Mouse (Mus musculus) hindbrain, embryonic 16.5 days (tissue): Measurements from ENCODE around the gene E2f3. TPM values are rescaled to one million over a fixed set of nuclear protein-coding genes. Genes with fewer than 3 reads are reported as not detected.
A peak's percentile ranks its signal among the peaks of the same experiment; 100 is the strongest.

Experiments
- ATAC-seq: fragments of 200-750 bp; cut with Nextera tagmentation; 2 replicates; pipeline ENCODE4 v1.8.0; 2017; ENCODE audit warnings: moderate TSS enrichment, moderate library complexity
- H3K27ac ChIP-seq: fragments of 300-500 bp; sonication (generic); 2 replicates; pipeline ENCODE4 v1.5.1; 2014; ENCODE audit warnings: low read depth, mild to moderate bottlenecking, control low read depth, low read length, moderate library complexity
- H3K27me3 ChIP-seq: fragments of 300-500 bp; sonication (generic); replicated peaks from 2 replicates; pipeline ENCODE4 v1.6.1; 2014; ENCODE audit warnings: low read length; ENCODE audit not compliant: control insufficient read depth, insufficient read depth
- H3K36me3 ChIP-seq: fragments of 300-500 bp; sonication (generic); 2 replicates; pipeline ENCODE4 v1.6.1; 2014; ENCODE audit warnings: mild to moderate bottlenecking, low read length, moderate library complexity, mixed read lengths; ENCODE audit not compliant: control insufficient read depth, insufficient read depth
- H3K4me1 ChIP-seq: fragments of 300-500 bp; sonication (generic); 2 replicates; pipeline ENCODE4 v1.6.1; 2014; ENCODE audit warnings: low read depth, low read length; ENCODE audit not compliant: control insufficient read depth, insufficient read depth
- H3K4me2 ChIP-seq: fragments of 300-500 bp; sonication (generic); 2 replicates; pipeline ENCODE4 v1.6.1; 2014; ENCODE audit warnings: mild to moderate bottlenecking, low read length, control low read depth, moderate library complexity
- H3K4me3 ChIP-seq: fragments of 300-500 bp; sonication (generic); 2 replicates; pipeline ENCODE4 v1.5.1; 2014; ENCODE audit warnings: mild to moderate bottlenecking, low read length, control low read depth, moderate library complexity
- H3K9ac ChIP-seq: fragments of 300-500 bp; sonication (generic); 2 replicates; pipeline ENCODE4 v1.6.1; 2014; ENCODE audit warnings: low read depth, mild to moderate bottlenecking, control low read depth, low read length, moderate library complexity
- H3K9me3 ChIP-seq: fragments of 300-500 bp; sonication (generic); 2 replicates; pipeline ENCODE4 v1.6.1; 2014; ENCODE audit warnings: mild to moderate bottlenecking, low read length, moderate library complexity; ENCODE audit not compliant: control insufficient read depth
- WGBS: fragments of 180-500 bp; shearing (Covaris S2); extraction: QIAGEN DNeasy Blood & Tissue Kit; methylation state at CpG from one replicate; pipeline ENCODE4 v1.1.7; 2014; 5-methylcytosine and 5-hydroxymethylcytosine counted together
- polyA plus RNA-seq: library from polyadenylated mRNA; unstranded; fragments of >200 nt; fragmentation: Nextera tagmentation; extraction: Ambion mirVana; gene quantifications from 2 replicates; pipeline ENCODE4 v1.2.1, GENCODE M21; 2015

E2f3 gene
- polyA plus RNA-seq, 1 experiment from 2014 or later = 4.2 TPM

DNA sequence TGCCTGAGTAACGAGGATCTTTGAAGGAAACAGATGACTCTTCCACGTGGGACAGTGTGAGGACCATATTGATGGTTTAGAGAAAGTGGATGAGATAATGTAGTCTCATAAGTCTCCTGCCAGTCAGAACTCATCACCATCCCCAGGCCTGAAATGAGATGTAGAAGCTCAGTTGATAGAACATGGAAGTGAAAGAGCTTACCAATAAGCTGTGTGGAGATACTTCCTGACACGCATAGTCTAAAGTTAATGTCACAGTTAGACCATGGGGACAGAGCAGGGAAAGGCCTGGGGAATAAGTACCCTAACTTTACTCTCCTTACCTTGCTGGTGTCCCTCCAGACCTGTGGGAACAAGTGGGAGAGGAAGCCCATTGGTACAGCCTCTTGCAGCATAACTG lies 22.9 kb upstream of the E2f3 start:
- 85% methylated on average over 3 of the region's 3 CpGs for WGBS

DNA sequence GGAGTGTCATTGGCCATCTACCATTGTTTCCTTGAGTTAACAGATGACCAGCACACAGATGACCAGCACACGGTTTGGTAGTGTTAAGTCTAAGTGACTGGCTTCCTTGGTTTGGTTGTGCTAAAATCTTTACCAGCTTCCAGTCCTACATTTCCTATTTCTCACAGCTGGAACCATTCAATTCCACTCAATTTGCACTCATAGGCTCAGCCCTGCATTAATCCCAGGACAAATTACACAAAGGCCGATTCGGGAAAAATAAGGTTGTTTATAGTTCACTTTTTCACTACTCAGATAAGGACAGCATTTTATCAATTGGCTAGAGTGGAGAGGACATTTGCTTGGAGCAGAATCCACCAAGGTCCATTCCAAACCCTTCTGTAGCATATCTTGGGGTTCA lies 19.6 kb upstream of the E2f3 start:
- no peak overlapping the region for H3K4me3 ChIP-seq
- no peak overlapping the region for H3K9ac ChIP-seq
- WGBS = 96% methylated on average over 3 of the region's 3 CpGs
- no peak for ATAC-seq
- no peaks in the 10 kb centered on the region for H3K27me3 ChIP-seq
- H3K4me1 ChIP-seq = no peaks in the 10 kb centered on the region
- H3K4me2 ChIP-seq = no peak overlapping the region
- no peak overlapping the region for H3K27ac ChIP-seq
- no peaks in the 10 kb centered on the region for H3K9me3 ChIP-seq
- H3K36me3 ChIP-seq = no peaks in the 10 kb centered on the region

More for the DNA sequence above, 22.9 kb upstream of the E2f3 start:
- no peak overlapping the region for H3K4me2 ChIP-seq
- no peak for ATAC-seq
- H3K4me3 ChIP-seq = no peak overlapping the region
- H3K36me3 ChIP-seq = no peaks in the 10 kb centered on the region
- no peaks in the 10 kb centered on the region for H3K4me1 ChIP-seq
- H3K27me3 ChIP-seq = no peaks in the 10 kb centered on the region
- no peaks in the 10 kb centered on the region for H3K9me3 ChIP-seq
- H3K9ac ChIP-seq = no peak overlapping the region
- H3K27ac ChIP-seq = no peak overlapping the region

DNA sequence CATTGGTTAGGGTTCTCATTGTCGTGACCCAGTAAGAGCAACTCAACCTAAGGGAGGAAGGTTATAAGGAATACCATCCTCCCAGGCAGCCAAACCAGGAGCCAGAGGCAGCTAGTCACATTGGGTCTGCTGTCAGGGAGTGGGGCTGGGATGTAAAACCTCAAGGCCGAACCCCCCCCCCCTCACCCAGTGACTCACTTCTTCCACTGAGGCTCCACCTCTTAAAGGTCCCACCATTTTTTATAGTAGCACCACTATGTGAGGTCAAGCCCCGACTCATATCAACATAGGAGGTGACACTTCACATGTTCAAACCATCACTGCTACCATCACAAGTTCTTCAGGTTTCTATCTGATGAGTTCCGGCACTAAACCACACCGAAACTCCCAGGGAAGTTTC lies 19.0 kb upstream of the E2f3 start:
- WGBS = 94% methylated on average over 5 of the region's 5 CpGs
- no peaks in the 10 kb centered on the region for H3K9me3 ChIP-seq
- H3K36me3 ChIP-seq = no peaks in the 10 kb centered on the region
- H3K4me3 ChIP-seq = no peak overlapping the region
- H3K4me2 ChIP-seq = no peak overlapping the region
- no peaks in the 10 kb centered on the region for H3K27me3 ChIP-seq
- no peak for ATAC-seq
- no peak overlapping the region for H3K27ac ChIP-seq
- H3K9ac ChIP-seq = no peak overlapping the region
- no peaks in the 10 kb centered on the region for H3K4me1 ChIP-seq

DNA sequence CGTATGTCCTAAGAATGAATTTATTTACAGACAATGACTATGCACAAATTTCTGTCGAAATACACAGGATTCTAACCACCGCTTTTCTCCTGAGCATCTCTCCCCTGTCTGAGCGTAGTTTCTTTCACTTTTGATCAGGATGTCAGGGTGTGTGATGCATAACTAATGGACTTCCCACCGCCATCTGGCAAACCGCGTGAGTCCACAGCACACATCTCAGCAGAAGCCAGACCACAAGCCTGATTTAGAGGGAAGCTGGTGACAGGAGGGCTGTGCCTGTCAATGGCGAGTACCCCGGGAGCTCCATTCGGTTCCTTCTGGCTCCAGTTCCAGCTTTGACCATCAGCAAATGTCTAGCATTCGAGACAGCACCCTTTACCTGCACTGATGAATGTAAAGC lies 17.3 kb upstream of the E2f3 start:
- Histone ChIP-seq H3K27ac (no peak overlapping the region), H3K4me3 (no peak overlapping the region), H3K4me1 (no peaks in the 10 kb centered on the region), H3K9me3 (no peaks in the 10 kb centered on the region), H3K36me3 (no peaks in the 10 kb centered on the region), H3K9ac (no peak overlapping the region), H3K4me2 (no peak overlapping the region; the same call in 1 of the 2 replicates), H3K27me3 (no peaks in the 10 kb centered on the region)
- peak; percentile 83 for ATAC-seq
- 45% methylated on average over 11 of the region's 11 CpGs for WGBS

DNA sequence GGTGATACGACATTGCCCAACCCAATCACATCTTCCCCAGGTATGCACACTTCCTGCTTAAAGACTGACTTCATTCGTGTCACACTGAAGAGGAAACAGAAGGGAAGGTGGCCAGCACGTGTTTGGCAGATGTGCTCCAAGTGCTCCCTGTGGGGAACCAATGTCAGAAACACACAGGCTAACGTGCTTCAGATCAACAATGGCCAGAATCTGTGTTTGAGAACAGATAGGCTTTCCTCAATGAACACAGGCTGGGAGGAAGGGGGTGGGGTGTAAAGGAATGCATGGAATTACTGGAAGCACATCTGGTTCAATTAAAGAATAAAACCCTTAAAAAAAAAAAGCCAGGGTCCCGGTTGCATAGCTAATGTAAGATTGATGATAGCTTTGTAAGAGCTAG lies 15.2 kb upstream of the E2f3 start:
- H3K4me3 ChIP-seq = no peak overlapping the region
- no peak overlapping the region for H3K9ac ChIP-seq
- H3K27ac ChIP-seq = no peak overlapping the region
- H3K9me3 ChIP-seq = no peaks in the 10 kb centered on the region
- no peaks in the 10 kb centered on the region for H3K27me3 ChIP-seq
- WGBS = 56% methylated on average over 5 of the region's 5 CpGs
- ATAC-seq = no peak
- no peaks in the 10 kb centered on the region for H3K36me3 ChIP-seq
- H3K4me2 ChIP-seq = no peak overlapping the region
- H3K4me1 ChIP-seq = no peaks in the 10 kb centered on the region

DNA sequence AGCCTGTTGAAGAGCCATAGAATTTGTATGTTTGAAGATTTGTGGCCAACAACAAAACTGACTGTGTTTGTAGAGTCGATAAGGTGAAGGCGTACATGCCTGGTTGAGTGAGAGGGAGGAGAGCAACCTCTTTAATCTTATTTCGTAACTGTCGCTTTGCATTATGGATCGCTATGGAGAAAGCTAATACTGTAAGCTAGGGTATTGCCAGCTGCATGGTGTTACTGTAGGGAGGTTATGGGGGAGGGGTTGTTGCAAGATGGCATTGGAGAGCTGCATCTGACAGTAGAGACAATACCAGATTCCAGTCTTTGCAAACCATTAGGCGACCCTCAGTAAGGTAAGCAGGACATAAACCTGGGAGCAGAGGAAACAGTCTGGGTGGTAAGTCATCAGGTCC lies 2.1 kb upstream of the E2f3 start:
- no peaks in the 10 kb centered on the region for H3K27me3 ChIP-seq
- H3K36me3 ChIP-seq = no peaks in the 10 kb centered on the region
- H3K9me3 ChIP-seq = no peaks in the 10 kb centered on the region
- no peak overlapping the region for H3K9ac ChIP-seq
- H3K27ac ChIP-seq = no peak overlapping the region
- peaks cover 5% of the 10 kb centered on the region for H3K4me1 ChIP-seq
- WGBS = 82% methylated on average over 6 of the region's 6 CpGs
- no peak for ATAC-seq
- no peak overlapping the region for H3K4me3 ChIP-seq
- no peak overlapping the region for H3K4me2 ChIP-seq

DNA sequence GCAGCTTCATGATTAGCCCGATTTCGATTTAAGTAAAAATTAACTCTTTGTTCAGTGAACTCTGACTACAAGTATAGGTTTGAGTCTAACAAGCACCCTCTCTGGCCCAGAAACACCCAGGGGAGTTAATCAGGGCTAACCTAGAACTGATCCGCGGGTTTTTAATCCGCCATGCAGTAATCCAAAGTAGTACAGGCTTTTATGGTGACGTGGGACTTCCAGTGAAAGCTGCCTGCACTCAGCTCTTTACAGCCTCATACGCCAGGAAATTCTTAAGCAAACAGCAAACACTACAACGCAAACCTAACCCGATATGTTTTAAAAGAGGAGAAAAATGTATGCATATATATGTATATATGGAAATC lies 875 bp upstream of the E2f3 start:
- Histone ChIP-seq H3K36me3 (no peaks in the 10 kb centered on the region), H3K27me3 (no peaks in the 10 kb centered on the region), H3K9ac (peak overlapping the region; percentile 61), H3K4me3 (peak overlapping the region; percentile 98), H3K4me1 (peaks cover 7% of the 10 kb centered on the region), H3K27ac (peak overlapping the region; percentile 49), H3K4me2 (peak overlapping the region; percentile 95), H3K9me3 (no peaks in the 10 kb centered on the region)
- no peak for ATAC-seq
- WGBS = 16% methylated on average over 9 of the region's 9 CpGs

DNA sequence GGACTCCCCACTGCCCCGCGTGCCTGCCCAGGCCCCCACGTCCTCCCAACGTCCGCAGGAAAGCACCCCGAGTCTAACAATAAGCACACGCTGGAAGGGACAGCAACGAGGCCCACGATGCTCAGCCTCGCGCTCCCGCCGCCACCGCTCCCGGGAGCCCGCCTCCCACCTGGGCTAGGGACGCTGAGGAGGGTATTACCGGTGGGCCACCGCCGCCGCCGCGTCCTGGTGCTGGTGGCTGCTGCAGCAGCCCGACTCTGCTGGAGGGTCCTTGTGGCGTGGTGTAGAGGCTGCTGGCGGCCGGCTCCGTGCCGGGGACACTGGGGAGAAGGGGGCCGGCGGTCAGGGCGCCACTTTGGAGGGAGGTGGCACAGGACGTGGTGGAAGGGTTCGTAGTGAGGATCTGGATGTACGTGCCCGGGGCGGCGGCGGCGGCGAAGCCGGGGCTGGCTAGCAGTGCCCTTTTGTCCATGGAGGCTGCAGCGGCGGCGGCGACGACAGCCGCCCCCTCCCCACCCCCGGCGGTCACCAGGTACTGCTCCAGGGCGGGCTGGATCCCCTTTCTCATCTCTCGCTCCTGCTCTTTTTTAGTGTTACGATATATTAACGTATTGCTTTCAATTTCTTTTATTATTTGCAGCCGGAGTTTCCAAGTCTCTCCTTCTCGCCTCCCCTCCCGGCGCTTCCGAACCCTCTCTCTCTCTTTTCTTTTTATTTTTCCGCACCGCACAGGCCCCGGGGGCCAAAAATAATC lies 585 bp downstream of the E2f3 start:
- Histone ChIP-seq H3K36me3 (no peaks in the 10 kb centered on the region), H3K9ac (peak overlapping the region; percentile 96)

DNA sequence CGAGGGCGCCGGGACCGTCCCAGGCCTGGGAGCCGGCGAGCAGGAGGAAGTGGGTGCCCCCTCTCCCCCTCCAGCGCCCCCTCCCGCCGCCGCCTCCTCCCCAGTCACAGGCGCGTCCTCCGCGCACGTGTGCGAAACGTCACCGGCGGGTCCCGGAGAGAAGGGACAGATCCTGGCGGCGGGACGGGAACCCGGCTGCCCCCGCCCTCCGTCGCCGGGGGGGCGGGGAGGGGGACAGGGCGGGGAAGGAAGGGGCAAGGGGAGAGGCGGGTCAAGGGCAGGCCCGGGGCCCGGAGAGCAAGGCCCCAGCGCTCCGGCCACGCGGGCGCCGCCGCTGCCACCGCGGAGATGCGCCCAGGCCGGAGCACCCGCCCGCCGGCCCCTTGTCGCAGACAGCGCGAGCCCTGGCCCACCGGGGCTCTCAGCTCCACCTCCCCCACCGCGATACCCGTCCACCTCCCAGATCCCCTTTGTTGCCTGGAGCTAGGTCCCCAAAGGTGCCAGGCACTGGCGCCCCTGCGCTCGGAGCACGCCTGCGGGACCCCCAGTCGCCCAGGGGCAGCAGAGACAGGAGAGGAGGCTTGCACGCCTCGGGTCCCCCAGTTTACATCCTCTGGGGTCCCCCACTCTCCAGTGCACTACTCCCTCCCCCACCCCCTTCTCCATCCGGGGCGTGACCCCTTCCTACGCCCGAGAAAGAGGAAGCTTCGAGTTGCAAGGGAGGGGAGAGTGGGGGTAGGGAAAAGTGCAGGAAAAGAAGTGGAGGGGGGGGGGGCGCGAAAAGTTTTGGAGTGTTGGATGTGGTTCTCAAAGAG lies 1.4 kb downstream of the E2f3 start:
- Histone ChIP-seq H3K36me3 (no peaks in the 10 kb centered on the region), H3K9ac (peak overlapping the region; percentile 96), H3K4me3 (peak overlapping the region; percentile 98), H3K27ac (peak overlapping the region; percentile 91), H3K4me2 (peak overlapping the region; percentile 95), H3K9me3 (no peaks in the 10 kb centered on the region), H3K27me3 (no peaks in the 10 kb centered on the region), H3K4me1 (peaks cover 7% of the 10 kb centered on the region)
- WGBS = 0% methylated on average over 28 of the region's 69 CpGs
- ATAC-seq = peak; percentile 16

More for the DNA sequence above, 585 bp downstream of the E2f3 start:
- WGBS = under 1% methylated on average over 56 of the region's 62 CpGs
- peak overlapping the region; percentile 91 for H3K27ac ChIP-seq
- peak overlapping the region; percentile 98 for H3K4me3 ChIP-seq
- no peak for ATAC-seq
- H3K4me1 ChIP-seq = peaks cover 7% of the 10 kb centered on the region
- H3K9me3 ChIP-seq = no peaks in the 10 kb centered on the region
- peak overlapping the region; percentile 95 for H3K4me2 ChIP-seq
- H3K27me3 ChIP-seq = no peaks in the 10 kb centered on the region
